Mouse (Mus musculus) olfactory bulb, adult 2 months (tissue): Measurements from ENCODE around the gene Mxd4. TPM values are rescaled to one million over a fixed set of nuclear protein-coding genes. Genes with fewer than 3 reads are reported as not detected.

Source experiments
- H3K27ac ChIP-seq: fragments of 200-500 bp; 2 replicates; pipeline ENCODE4 v1.5.1; 2012; ENCODE audit warnings: low read depth, low read length; ENCODE audit not compliant: insufficient read depth
- H3K4me1 ChIP-seq: fragments of 200-500 bp; 2 replicates; pipeline ENCODE4 v1.6.1; 2012; ENCODE audit warnings: low read length; ENCODE audit not compliant: control insufficient read depth, insufficient read depth
- H3K4me3 ChIP-seq: fragments of 200-500 bp; 2 replicates; pipeline ENCODE4 v1.5.1; 2012; ENCODE audit warnings: mild to moderate bottlenecking, low read depth, low read length, moderate library complexity; ENCODE audit not compliant: insufficient read depth
- CTCF ChIP-seq: fragments of 200-500 bp; IDR thresholded peaks from 2 replicates; pipeline ENCODE4 v1.5.1; 2012; ENCODE audit warnings: low read depth, mild to moderate bottlenecking, low read length, moderate library complexity; ENCODE audit not compliant: insufficient read depth
- POLR2A ChIP-seq: fragments of 200-500 bp; IDR thresholded peaks from 2 replicates; pipeline ENCODE4 v1.6.1; 2012; ENCODE audit warnings: mild to moderate bottlenecking, low read depth, low read length, moderate library complexity; ENCODE audit not compliant: insufficient read depth
- WGBS: fragments of 180-500 bp; shearing (Covaris S2); methylation state at CpG from one replicate; pipeline ENCODE4 v1.1.7; 2018; 5-methylcytosine and 5-hydroxymethylcytosine counted together
- polyA plus RNA-seq: library from polyadenylated mRNA; stranded (reverse); fragments of >200 nt; gene quantifications from 2 replicates; pipeline ENCODE4 v1.2.4, GENCODE M21; 2012; ENCODE audit warnings: low replicate concordance; ENCODE audit not compliant: missing spikeins, insufficient read depth, insufficient read length

Gene Mxd4
- polyA plus RNA-seq, 1 experiment: not detected

GRCm38 (mm10) chr5:34167857-34168256 is 19.7 kb downstream of the Mxd4 start:
- Histone ChIP-seq H3K4me1 (peaks cover 8% of the 10 kb centered on the region), H3K4me3 (no peak overlapping the region), H3K27ac (no peak overlapping the region)
- 78% methylated on average over 4 of the region's 4 CpGs for WGBS
- TF ChIP-seq CTCF: no peak
- no peak for TF ChIP-seq POLR2A

- WGBS: 55% methylated on average over 4 of the region's 4 CpGs
- peaks cover 3% of the 10 kb centered on the region; the same call in 1 of the 2 replicates for H3K4me1 ChIP-seq
- H3K4me3 ChIP-seq: no peak overlapping the region
- no peak overlapping the region for H3K27ac ChIP-seq
- TF ChIP-seq POLR2A (no peak), CTCF (no peak)
These were observed 21.7 kb downstream of the Mxd4 start for GRCm38 (mm10) chr5:34165793-34166192.

GRCm38 (mm10) chr5:34148476-34148875 is 39.0 kb downstream of the Mxd4 start:
- H3K4me3 ChIP-seq: no peak overlapping the region
- H3K4me1 ChIP-seq: no peaks in the 10 kb centered on the region
- TF ChIP-seq CTCF (no peak), POLR2A (no peak)
- H3K27ac ChIP-seq: no peak overlapping the region

GRCm38 (mm10) chr5:34147554-34147953 is 40.0 kb downstream of the Mxd4 start:
- Histone ChIP-seq H3K4me3 (no peak overlapping the region), H3K27ac (no peak overlapping the region), H3K4me1 (no peaks in the 10 kb centered on the region)
- WGBS: 95% methylated on average over 3 of the region's 3 CpGs
- TF ChIP-seq POLR2A (no peak), CTCF (no peak)

GRCm38 (mm10) chr5:34139751-34140150 is 47.8 kb downstream of the Mxd4 start:
- Histone ChIP-seq H3K4me3 (no peak overlapping the region), H3K27ac (no peak overlapping the region), H3K4me1 (no peaks in the 10 kb centered on the region)
- WGBS: 13% methylated on average over 1 of the region's 1 CpGs
- TF ChIP-seq CTCF (no peak), POLR2A (no peak)

GRCm38 (mm10) chr5:34132731-34133130 is 54.8 kb downstream of the Mxd4 start:
- no peak for TF ChIP-seq CTCF
- no peak for TF ChIP-seq POLR2A

GRCm38 (mm10) chr5:34124131-34124530 is 63.4 kb downstream of the Mxd4 start:
- TF ChIP-seq POLR2A (no peak), CTCF (no peak)
- Histone ChIP-seq H3K4me1 (no peaks in the 10 kb centered on the region), H3K4me3 (no peak overlapping the region), H3K27ac (no peak overlapping the region)
- WGBS: 67% methylated on average over 1 of the region's 1 CpGs

More at GRCm38 (mm10) chr5:34132731-34133130, 54.8 kb downstream of the Mxd4 start:
- Histone ChIP-seq H3K4me1 (no peaks in the 10 kb centered on the region), H3K27ac (no peak overlapping the region), H3K4me3 (no peak overlapping the region)
- WGBS: 74% methylated on average over 2 of the region's 2 CpGs

Other genes starting within 250 kb of the Mxd4 start
- gene Gm1673, start 204.3 kb downstream of the Mxd4 start, polyA plus RNA-seq: not detected in 2 replicates
- gene Nat8l, start 191.7 kb downstream of the Mxd4 start, polyA plus RNA-seq: 93.3 TPM in 1 of 2 replicates, not detected in the other
- gene Poln, start 18.3 kb downstream of the Mxd4 start, polyA plus RNA-seq: not detected in 2 replicates
- gene Haus3, start 18.2 kb downstream of the Mxd4 start, polyA plus RNA-seq: not detected in 2 replicates
- gene Zfyve28, start 100.7 kb upstream of the Mxd4 start, polyA plus RNA-seq: not detected in 2 replicates
- not detected in 2 replicates for gene Cfap99, start 100.9 kb upstream of the Mxd4 start, polyA plus RNA-seq
- gene Rnf4, start 148.6 kb upstream of the Mxd4 start, polyA plus RNA-seq: 159 TPM in 1 of 2 replicates, not detected in the other
- gene Fam193a, start 182.2 kb upstream of the Mxd4 start, polyA plus RNA-seq: not detected in 2 replicates